Mouse (Mus musculus): ENCODE results near the gene Orm3. TPM values are rescaled to one million over a fixed set of nuclear protein-coding genes. Genes with fewer than 3 reads are reported as not detected.
A peak's percentile ranks its signal among the peaks of the same experiment; 100 is the strongest.

Gene Orm3
- total RNA-seq, 1 experiment from 2014 or later, result not detected

DNA sequence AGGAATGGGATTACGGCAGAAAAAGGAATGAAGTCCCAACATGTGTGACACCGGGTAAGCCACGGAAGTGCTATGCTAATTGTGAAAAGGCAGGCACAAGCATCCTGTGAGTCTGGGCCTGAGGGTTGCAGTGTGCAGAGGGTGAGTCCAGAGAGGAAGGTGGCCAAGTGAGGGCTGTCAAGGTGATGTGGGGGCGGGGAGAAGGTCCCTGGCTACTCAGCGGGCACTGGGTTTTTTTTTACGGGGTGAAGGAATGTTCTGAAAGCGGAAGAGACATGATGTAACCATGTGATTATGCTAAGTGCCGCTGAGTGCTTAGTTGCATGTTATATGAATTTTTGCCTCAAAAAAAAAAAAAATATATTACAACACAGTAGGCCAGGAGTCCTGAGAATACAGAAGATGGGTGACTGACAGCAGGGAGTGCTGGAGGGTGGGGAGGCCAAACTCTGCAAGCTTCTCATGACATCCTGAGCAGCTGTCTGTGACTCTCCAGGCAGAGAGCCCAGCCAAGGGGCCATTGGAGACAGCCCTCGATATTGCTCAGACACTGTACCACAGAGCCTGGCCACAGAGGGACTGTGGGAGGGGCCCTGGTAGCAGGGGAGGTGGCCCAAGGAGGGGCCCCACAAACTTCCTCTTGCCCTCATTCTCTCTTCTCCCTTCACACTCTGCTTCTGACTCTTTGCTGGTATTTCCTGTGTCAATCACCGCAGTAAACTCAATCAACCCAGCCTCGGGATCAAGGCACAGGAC is 43.1 kb downstream of the Orm3 start:
- ATAC-seq (replicated peaks; ENCODE audit: insufficient number of reproducible peaks, low FRiP score, low TSS enrichment, poor library complexity, severe bottlenecking), result peak; percentile 70

DNA sequence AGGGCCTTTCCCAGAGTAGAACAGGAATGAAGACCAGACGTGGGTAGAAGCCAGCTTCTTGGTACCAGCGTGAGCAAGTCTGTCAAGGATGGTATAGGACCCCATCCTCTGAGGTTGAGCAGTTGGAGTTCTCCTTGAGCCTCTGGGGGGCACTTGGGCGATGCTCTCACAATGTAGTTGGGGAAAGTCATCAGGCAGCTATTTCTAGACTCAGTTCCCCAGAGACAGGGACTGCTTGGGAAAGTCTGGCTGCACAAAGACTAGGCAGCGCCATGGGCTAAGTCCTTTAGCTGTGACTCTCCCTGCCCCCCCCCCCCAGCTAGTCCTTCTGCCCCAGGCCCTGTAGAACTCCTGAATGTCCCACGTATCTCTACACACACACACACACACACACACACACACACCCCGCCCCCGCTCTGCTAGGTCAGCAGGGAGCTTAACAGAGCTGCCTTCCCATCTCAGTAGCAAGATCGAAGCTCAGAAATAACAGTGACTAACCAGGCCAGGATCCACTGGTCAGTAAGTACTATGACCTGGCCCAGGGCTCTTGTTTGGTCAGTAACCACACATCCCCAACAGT is 43.8 kb downstream of the Orm3 start:
- no peak for ATAC-seq (replicated peaks; ENCODE audit: insufficient number of reproducible peaks, low FRiP score, low TSS enrichment, poor library complexity, severe bottlenecking)

DNA sequence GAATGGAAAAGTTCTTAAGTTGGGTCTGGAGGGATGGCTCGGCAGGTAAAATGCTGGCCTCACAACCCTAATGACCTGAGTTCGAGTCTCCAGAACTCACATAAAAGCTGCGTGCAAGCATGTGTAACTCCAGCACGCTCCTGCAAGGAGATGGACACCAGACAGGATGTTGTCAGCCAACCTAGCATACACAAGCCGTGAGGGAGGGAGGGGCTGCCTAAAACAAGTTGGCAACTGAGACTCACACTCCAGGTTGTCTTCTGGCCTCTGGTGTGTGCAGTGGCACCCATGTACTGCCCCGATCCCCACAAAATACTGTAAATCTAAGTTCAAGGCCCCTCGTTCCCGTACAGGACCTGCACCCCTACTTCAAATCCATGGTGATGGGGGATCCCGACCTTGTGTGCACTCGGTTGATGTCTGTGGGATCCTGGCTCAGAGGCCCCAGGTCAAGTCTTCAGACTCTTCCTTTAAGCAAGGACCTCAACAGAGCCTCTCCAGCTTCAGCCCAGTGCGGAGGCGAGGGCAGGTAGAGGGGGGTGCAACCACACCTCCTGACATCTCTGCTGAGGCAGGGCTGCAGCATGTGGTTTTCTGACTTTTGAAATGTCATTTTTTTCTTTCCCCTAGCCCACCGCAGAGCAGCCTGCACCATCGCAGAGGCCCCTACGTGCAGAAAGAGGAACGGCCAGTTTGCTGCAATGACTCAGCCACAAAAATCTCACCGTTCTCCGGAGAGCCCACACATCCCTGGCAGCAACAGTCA is 44.8 kb downstream of the Orm3 start:
- ATAC-seq (replicated peaks; ENCODE audit: insufficient number of reproducible peaks, low FRiP score, low TSS enrichment, poor library complexity, severe bottlenecking), result peak; percentile 16

DNA sequence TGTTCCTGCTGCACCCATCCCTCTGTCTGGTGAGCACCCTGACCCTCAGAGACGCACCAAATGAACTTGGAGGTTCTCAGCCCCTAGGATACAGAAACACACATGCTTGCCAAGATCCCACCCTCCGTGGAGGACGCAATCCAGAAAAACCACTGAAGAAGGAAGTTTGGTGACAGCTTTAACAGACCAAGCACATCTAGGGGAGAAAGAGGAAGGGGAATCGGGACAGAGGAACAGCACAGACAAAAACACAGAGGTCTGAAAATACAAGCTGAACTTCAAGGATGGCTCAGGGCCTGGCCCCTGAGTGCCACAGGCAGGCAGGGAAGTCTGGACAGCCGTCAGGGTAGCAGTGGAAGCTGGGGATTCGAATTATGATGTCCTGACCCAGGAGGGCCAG is 45.7 kb downstream of the Orm3 start:
- 0 out of 2 replicates have a peak, but pooled peaks have one; percentile 5 for ATAC-seq (replicated peaks; ENCODE audit: insufficient number of reproducible peaks, low FRiP score, low TSS enrichment, poor library complexity, severe bottlenecking)

DNA sequence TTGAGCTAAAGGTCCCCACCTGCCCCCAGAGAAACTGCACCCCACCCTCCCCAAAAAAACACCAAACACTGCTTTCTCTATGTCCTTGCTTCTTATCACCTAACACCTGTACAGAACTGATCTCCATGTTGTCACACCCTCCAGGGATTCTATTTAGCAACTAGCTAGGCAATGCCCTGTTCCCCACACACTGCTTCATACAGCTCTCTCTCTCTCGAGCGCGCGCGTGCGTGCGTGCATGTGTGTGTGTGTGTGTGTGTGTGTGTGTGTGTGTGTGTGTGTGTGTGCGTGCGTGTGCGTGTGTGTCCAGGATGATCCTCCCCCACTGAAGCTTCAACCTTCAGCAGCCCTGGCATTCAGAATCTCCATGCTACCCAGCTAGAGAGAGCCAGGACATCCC is 46.1 kb downstream of the Orm3 start:
- no peak for ATAC-seq (replicated peaks; ENCODE audit: insufficient number of reproducible peaks, low FRiP score, low TSS enrichment, poor library complexity, severe bottlenecking)

DNA sequence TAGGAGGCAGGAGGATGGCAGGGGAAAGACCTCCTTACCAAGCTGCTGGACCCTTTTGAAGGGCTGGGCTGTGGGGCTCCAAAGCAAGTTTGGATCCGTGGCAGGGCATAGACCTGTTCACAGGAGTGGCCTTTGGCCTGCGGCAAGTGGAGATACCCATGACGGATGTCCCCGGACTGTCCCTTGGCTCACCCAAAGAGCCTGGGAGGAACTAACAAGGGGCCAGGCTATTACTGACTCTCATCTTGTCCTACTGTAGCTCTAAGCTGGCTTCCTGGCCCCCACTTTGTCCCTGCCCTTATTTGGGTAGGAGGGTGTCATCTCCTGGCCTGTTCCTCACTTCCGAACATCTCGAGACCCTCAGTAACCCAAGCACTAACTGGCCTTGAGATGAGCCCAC is 46.6 kb downstream of the Orm3 start:
- ATAC-seq (replicated peaks; ENCODE audit: insufficient number of reproducible peaks, low FRiP score, low TSS enrichment, poor library complexity, severe bottlenecking), result no peak

DNA sequence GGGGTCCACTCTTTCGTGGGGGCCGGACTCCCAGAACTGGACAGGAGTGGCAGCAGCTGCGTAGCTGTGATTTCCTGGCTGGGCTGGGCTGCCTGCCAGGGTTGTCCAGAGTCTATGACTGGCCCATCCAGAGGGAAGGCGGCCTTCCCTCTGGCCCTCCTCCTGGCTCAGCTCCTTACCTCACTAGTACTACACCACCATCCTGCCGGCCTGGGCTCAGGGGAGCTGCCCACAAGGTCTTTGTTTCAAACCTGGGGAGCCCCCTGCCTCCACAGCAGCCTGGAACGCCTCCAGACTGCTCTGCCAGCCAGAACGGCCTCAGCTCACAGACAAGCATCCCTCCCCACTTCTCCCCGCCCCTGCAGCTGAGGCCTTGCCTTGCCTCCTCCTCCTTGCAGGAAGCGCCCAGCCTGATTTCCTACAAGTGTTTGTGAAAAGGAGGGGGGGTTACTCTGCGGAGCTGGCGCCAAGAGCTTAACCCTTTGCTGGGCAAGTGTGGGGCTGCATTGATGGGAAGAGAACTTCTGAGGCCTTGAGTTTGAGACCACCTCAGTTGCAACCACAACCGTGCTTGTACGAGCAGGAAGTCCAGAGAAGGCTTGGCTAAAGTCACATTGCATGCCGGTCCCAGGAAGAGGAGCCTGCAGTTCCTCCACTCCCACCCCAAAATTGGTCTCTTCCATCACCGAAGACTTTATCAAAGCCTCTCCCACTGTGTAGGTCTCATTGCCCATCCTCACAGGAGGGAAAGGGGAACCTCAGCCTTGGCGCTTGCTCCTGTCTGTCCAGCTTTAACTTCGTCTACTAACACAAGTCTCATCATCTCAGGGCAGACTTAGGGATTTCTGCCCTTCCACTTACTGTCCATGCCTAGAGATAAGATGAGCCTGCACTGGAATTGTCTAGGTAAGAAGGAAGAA is 47.3 kb downstream of the Orm3 start, which contains the start of gene Akna:
Akna (minus strand) TSS at position 315 of the 920 bp plus-strand sequence.
- peak; percentile 16 for ATAC-seq (replicated peaks; ENCODE audit: insufficient number of reproducible peaks, low FRiP score, low TSS enrichment, poor library complexity, severe bottlenecking)

DNA sequence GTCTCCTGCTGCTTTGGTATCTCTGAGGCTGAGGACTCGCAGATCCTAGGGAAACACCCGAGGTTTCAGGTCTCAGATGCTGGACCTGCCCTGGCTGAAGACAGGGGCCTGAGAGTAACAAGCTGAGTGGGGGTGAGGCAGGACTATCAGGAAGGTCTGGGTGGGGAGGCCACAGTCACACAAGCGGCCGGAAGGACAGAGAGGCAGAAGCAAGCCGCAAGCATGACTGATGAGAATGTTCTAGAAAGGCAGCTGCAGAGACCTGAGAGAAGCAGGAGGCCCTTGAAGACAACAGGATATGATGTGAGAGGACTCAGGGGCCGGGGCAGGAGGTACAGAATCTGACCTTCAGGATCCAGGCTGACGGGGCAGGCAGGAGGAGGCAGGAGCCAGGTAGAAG is 48.2 kb downstream of the Orm3 start:
- ATAC-seq (replicated peaks; ENCODE audit: insufficient number of reproducible peaks, low FRiP score, low TSS enrichment, poor library complexity, severe bottlenecking), result 0 out of 2 replicates have a peak, but pooled peaks have one; percentile 4

DNA sequence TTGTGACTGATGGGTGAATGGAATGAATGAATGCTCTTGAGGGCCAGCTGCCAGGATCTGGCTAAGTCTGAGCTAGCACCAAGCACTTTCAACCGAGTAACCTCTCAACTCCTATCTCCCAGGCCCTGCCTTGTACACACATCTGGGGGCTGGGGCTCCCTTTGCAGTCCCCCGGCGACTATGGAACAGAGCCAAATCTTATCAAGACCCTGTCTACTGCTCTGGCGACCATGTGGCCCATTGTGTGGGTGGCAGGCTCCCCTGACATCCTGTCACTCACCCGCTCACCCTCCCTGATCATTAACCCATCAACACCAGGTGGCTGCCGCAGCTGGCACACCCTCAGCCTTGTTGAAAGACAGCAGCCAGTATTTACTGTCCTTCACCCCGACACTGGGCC is 49.1 kb downstream of the Orm3 start:
- ATAC-seq (replicated peaks; ENCODE audit: insufficient number of reproducible peaks, low FRiP score, low TSS enrichment, poor library complexity, severe bottlenecking), result no peak

DNA sequence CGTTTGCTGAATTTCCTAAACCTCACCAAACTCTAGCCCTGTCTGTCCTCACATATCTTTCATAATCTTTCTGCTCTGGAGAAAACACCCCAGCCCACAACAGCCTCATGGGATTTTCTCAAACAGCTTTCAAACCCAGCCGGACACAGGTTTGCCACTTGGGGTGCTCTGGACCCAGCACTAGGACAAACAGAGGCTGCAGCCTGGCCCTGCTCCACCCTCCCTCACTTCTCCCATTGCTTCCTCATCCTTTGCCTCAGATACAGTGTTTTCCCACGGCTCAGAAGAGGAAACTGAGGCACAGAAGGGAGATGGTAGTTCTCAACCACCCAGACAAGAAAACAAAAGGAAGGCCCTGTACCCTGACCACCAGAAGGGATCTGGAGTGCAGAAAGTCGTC is 49.7 kb downstream of the Orm3 start:
- ATAC-seq (replicated peaks; ENCODE audit: insufficient number of reproducible peaks, low FRiP score, low TSS enrichment, poor library complexity, severe bottlenecking), result no peak

DNA sequence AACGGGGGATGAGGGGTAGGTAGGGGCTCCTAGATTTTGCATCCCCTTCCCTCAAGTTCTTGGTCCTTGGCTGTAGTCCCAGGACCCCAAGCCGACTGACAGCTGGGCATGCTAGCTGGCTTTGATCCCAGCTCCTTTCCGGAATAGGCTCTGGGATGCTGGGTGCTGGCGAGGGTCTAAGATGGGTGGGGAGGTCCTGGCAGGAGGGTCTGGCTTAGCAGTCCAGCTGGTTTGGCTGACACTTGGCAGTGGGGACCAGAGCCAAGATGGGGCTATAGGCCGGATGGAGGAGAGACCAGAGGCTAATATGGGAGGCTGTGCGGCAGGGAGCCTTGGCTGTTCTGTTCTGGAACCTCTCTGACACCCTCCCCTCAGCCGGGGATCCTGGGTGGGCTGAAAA is 52.3 kb downstream of the Orm3 start:
- no peak for ATAC-seq (replicated peaks; ENCODE audit: insufficient number of reproducible peaks, low FRiP score, low TSS enrichment, poor library complexity, severe bottlenecking)

DNA sequence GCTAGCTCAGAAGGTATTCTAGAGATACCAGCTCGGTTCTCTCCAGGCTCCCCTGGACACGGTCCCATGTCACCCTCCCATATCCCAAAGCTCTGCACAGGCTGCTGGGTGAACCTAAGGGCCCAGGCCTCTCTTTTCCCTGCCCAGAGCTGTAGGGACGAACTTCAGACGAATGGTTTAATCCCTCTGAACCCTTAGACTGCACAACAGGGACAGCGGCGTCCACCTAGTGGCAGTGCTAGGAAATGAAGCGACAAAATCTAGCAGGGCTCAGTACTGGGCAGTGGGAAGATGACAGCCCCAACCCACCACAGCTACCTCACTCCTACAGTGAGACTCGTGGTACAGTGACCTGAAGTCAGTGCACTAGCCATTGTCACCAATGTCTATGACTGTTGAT is 52.7 kb downstream of the Orm3 start:
- ATAC-seq (replicated peaks; ENCODE audit: insufficient number of reproducible peaks, low FRiP score, low TSS enrichment, poor library complexity, severe bottlenecking), result peak; percentile 33

Other genes starting within 250 kb of the Orm3 start
- gene Ambp, start 201.4 kb upstream of the Orm3 start, total RNA-seq (2017), result not detected in 3 replicates
- gene Kif12, start 184.0 kb upstream of the Orm3 start, total RNA-seq (2017), result not detected in 3 replicates
- 0.48 to 1.3 TPM (median 0.49 TPM) in 3 replicates for gene Col27a1, start 142.2 kb upstream of the Orm3 start, total RNA-seq (2017)
- gene Orm1, start 11.6 kb upstream of the Orm3 start, total RNA-seq (2017), result 1.7 TPM in 1 of 3 replicates, not detected in the others
- not detected in 3 replicates for gene Orm2, start 6.3 kb downstream of the Orm3 start, total RNA-seq (2017)
- 70.1 to 153 TPM (median 72.2 TPM) in 3 replicates for gene Akna, start 47.2 kb downstream of the Orm3 start, total RNA-seq (2017)
- 0.78 to 3.2 TPM (median 0.85 TPM) in 3 replicates for gene Whrn, start 139.8 kb downstream of the Orm3 start, total RNA-seq (2017)
- gene Atp6v1g1, start 188.6 kb downstream of the Orm3 start, total RNA-seq (2017), result 72.4 to 128 TPM (median 93.3 TPM) in 3 replicates
- 5.0 to 42.9 TPM (median 14.7 TPM) in 3 replicates for gene Tmem268, start 202.6 kb downstream of the Orm3 start, total RNA-seq (2017)
- gene Gm11213, start 249.1 kb downstream of the Orm3 start, total RNA-seq (2017), result not detected in 3 replicates